Mouse (Mus musculus): ENCODE measurements around the gene Krtap19-4.

The Krtap19-4 gene

DNA sequence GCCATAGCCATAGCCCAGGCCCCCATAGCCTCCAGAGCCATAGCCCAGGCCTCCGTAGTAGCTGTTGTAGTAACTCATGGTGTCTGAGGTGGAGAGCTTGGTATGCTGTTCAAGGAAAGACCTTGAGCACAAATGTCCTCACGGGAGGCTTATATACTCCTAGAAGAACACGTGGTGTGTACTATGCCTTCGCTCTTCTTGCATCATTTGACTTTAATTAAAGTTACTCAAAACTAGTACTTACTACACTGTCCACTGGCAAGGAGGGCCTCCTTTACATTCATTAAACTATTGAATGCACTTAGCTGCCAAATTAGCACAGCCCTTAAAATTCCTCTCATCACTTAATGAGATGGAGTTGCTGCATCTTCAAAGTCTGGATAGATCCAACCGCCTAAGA lies at the start of gene Krtap19-4:
TSS of gene Krtap19-4 (minus strand) at position 101 of the 400 bp plus-strand sequence.
- DNase-seq (ENCODE audit: low read depth, low spot score): no peak

DNA sequence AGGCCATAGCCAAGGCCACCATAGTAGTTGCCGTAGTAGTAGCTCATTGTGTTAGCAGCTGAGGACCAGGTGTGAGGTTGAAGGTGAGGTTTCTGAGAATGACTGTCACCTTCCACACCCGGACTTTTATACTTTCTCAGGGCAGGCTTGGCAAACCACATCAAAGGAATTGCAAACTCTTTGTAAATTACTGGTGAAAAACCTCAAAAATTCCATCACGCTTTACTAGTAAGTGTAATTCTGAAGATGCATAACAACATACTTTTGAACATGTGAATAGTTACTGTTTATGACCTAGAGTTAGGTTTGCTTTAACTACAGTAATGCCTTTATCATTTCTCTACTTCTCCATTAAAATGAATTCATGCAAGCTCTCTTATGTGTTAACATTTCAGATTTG lies 47.3 kb upstream of the Krtap19-4 start, which contains the start of gene Krtap19-9b:
TSS of gene Krtap19-9b (minus strand) at position 101 of the 400 bp plus-strand sequence.
- no peak for DNase-seq (ENCODE audit: low read depth, low spot score)

GRCm38 (mm10) chr16:88896357-88896756 lies 11.5 kb upstream of the Krtap19-4 start, which contains the start of gene Krtap19-5:
Gene Krtap19-5, minus strand, starts transcription at chr16:88896457.
- DNase-seq (ENCODE audit: low read depth, low spot score): no peak

DNA sequence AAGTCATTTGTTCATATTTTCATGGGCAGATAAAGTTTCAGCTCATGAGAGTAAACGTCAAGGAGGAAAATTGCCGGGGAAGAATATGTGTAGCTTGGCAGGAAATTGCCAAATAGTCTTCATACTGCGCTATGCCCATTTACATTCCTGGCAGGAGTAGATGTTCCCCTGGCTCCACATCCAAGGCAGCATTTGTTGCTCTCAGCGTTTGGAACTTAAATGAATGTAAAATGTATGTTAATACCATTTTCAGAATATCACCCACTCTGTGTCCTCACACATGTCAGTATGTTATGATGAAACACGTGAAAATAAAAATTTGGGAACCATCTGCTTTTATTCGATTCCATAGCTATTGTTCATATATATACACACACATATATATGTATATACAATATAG lies 2.0 kb upstream of the Krtap19-4 start:
- DNase-seq (ENCODE audit: low read depth, low spot score): peak; percentile 4

DNA sequence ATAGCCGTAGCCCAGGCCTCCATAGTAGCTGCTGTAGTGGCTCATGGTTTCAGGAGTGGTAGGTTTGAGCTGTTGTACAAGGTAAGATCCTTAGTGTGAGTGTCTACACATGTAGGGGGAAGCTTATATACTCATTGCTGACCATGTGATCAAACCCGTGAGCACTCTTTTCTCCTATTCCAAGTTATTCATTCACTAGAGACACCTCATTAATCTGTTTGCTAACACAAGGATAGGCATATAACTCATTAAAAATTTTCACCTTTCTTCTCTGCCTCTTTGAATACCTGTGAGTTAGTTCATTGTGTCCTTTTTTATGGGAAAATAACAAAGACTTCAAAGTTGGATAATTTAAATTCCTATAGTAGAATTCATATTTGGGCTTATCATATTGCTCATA lies 7.0 kb downstream of the Krtap19-4 start, which contains the start of gene Krtap19-3:
TSS of gene Krtap19-3 (minus strand) at position 101 of the 400 bp plus-strand sequence.
- DNase-seq (ENCODE audit: low read depth, low spot score): no peak

DNA sequence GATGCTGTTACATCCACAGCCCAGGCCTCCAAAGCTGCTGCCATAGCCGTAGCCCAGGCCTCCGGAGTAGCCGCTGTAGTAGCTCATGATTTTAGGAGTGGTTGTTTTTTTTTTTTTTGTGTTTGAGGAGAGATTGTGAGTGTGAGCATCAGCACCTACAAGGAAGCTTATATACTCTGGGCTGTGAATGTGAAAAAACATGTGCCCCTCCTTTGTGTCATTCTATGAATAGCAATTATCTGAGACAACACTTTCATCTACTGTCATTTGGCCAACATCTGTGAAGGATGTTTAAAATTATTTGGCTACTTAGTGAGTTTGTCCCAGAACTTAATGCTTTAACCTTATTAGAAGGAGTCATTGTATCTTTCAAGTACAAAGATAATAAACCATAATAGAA lies 10.7 kb downstream of the Krtap19-4 start, which contains the start of gene Krtap19-2:
TSS of gene Krtap19-2 (minus strand) at position 101 of the 400 bp plus-strand sequence.
- no peak for DNase-seq (ENCODE audit: low read depth, low spot score)

- DNase-seq (ENCODE audit: low read depth, low spot score): no peak
These were observed 15.6 kb downstream of the Krtap19-4 start, which contains the start of gene Krtap19-1 for GRCm38 (mm10) chr16:88869311-88869710. Gene Krtap19-1, minus strand, starts transcription at chr16:88869411.

DNA sequence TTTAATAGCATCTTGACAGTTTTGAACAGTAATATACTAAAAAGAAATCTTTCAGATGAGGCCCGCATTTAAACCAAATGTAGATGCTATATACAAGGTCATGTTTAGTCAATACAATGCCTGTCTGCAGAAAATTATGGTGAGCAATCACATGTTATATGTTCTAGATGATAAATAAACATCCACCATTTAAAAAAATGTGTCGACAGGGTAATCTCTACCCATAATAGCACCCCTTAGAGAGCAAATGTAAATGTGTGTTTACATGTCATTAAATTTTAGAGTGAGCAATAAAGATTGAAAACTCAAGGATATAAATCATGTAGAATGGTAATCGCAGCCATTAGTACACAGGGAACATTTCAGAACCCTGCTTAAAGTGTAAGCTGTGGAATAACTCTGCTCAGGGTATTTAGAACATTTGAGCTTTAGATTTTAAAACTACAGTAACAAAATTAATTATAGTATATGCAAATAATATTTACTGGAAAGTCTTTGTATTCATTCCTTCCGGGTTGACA lies 19.9 kb downstream of the Krtap19-4 start:
- no peak for DNase-seq (ENCODE audit: low read depth, low spot score)

GRCm38 (mm10) chr16:88851450-88851849 lies 33.4 kb downstream of the Krtap19-4 start:
- DNase-seq (ENCODE audit: low read depth, low spot score): peak; percentile 28

- no peak for DNase-seq (ENCODE audit: low read depth, low spot score)
These were observed 36.3 kb downstream of the Krtap19-4 start for GRCm38 (mm10) chr16:88848558-88848957.

- DNase-seq (ENCODE audit: low read depth, low spot score): no peak
These were observed 37.5 kb downstream of the Krtap19-4 start for GRCm38 (mm10) chr16:88847363-88847762.
